Mouse (Mus musculus) cortical plate, adult 2 months (tissue): Measurements from ENCODE around the gene Eif3l.

ENCODE experiments used
- CTCF ChIP-seq: fragments of 200-500 bp; IDR thresholded peaks from 2 replicates; pipeline ENCODE4 v1.5.1; 2011; ENCODE audit warnings: mild to moderate bottlenecking, control low read depth, low read length; ENCODE audit not compliant: insufficient read depth; ENCODE audit errors: extremely low read depth
- POLR2A ChIP-seq: fragments of 200-500 bp; IDR thresholded peaks from 2 replicates; pipeline ENCODE4 v1.6.1; 2011; ENCODE audit warnings: mild to moderate bottlenecking, low read length, control low read depth; ENCODE audit not compliant: insufficient read depth; ENCODE audit errors: extremely low read depth

- TF ChIP-seq POLR2A: no peak
- TF ChIP-seq CTCF: no peak
Measured at GRCm38 (mm10) chr15:79127101-79127500, 52.1 kb downstream of the Eif3l start.
